Mouse (Mus musculus) bone marrow, adult 2 months (tissue): ENCODE measurements at regions not wholly inside any gene's neighbourhood (a gene's known extent, or its start where the extent isn't known, plus 50 kb on each side); places are given as distances from the start of the nearest gene placed in this dataset.

Experiments
- H3K27ac ChIP-seq: fragments of 200-500 bp; 2 replicates; pipeline ENCODE4 v1.5.1; 2012; ENCODE audit warnings: low read depth, mild to moderate bottlenecking, control low read depth, inconsistent platforms, low read length; ENCODE audit not compliant: control insufficient read depth, poor library complexity, insufficient read depth
- H3K4me1 ChIP-seq: fragments of 200-500 bp; 2 replicates; pipeline ENCODE4 v1.6.1; 2011; ENCODE audit warnings: low read length; ENCODE audit not compliant: control insufficient read depth, insufficient read depth
- H3K4me3 ChIP-seq: fragments of 200-500 bp; replicated peaks from 2 replicates; pipeline ENCODE3; 2011; ENCODE audit warnings: mild to moderate bottlenecking, low read depth, low read length, control low read depth; ENCODE audit not compliant: control insufficient read depth
- CTCF ChIP-seq: fragments of 200-500 bp; IDR thresholded peaks from 2 replicates; pipeline ENCODE4 v1.5.1; 2011; ENCODE audit warnings: low read length, control low read depth; ENCODE audit not compliant: control insufficient read depth, insufficient read depth
- POLR2A ChIP-seq: fragments of 200-500 bp; IDR thresholded peaks from 2 replicates; pipeline ENCODE4 v1.6.1; 2011; ENCODE audit warnings: low read depth, mild to moderate bottlenecking, control low read depth, low read length, borderline replicate concordance; ENCODE audit not compliant: control insufficient read depth
- WGBS: fragments of 180-500 bp; shearing (Covaris S2); methylation state at CpG from one replicate; pipeline ENCODE4 v1.1.7; 2018; 5-methylcytosine and 5-hydroxymethylcytosine counted together

DNA sequence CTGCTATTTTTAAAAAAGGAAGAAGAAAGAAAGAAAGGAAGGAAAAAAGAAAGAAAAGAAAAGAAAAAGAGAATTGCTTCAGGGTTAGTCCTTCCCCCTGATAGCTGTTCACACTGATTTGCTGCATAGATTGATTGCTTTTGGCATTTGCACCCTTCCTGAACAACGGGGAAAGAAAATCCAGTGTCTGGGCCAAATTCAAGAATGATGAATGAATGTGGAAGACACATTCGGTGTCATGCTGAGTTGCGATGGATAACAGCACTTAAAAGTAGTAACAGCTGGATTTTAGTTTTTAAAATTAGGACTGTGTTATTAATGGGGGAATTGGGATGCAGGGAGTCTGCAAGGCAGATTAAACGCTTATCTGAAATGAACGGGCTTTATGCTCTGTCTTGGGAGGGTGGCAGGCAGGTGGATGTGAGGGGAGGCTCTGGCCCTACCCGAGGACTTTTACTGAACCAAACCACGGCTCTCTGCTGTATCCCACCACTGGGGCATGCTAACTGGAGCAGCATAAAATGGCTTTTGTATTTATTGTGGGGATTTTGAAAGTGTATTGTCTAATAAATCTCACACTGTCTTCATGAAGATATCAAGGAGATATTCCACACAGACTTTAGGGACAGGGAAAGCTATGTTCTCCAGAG lies 114.4 kb downstream of the Lca5 start:
- TF ChIP-seq CTCF (no peak), POLR2A (no peak)
- 40% methylated on average over 7 of the region's 7 CpGs for WGBS
- no peak overlapping the region for H3K27ac ChIP-seq
- H3K4me1 ChIP-seq = no peaks in the 10 kb centered on the region
- no peak overlapping the region for H3K4me3 ChIP-seq

- TF ChIP-seq CTCF (no peak), POLR2A (no peak)
- WGBS = 23% methylated on average over 6 of the region's 6 CpGs
- Histone ChIP-seq H3K27ac (no peak overlapping the region), H3K4me3 (no peak overlapping the region), H3K4me1 (peaks cover under 1% of the 10 kb centered on the region; the same call in 1 of the 2 replicates)
Measured at GRCm38 (mm10) chr9:83325910-83326309, 115.0 kb downstream of the Lca5 start.

DNA sequence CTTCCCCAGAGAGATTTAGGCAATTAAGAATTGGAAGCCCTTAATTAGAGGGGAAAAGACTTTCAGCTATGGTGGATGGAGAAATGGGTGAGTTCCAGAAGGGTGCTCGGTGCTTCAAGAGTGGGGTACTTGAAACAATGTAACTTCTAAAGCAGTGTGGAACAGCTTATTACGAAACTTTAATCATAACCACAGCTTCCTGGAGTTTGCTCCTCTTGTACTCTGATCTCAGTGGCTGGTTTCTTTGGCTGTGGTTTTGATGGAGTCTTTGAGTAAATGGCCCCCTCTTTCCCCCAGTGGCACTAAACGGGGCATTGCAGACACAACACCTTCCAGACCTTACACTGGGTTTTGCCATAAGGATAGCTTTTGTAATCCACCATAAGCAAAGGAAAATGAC lies 116.6 kb downstream of the Lca5 start:
- WGBS = 3% methylated on average over 3 of the region's 3 CpGs
- H3K4me3 ChIP-seq = no peak overlapping the region
- H3K27ac ChIP-seq = no peak overlapping the region
- H3K4me1 ChIP-seq = peaks cover 1% of the 10 kb centered on the region
- TF ChIP-seq CTCF = no peak

DNA sequence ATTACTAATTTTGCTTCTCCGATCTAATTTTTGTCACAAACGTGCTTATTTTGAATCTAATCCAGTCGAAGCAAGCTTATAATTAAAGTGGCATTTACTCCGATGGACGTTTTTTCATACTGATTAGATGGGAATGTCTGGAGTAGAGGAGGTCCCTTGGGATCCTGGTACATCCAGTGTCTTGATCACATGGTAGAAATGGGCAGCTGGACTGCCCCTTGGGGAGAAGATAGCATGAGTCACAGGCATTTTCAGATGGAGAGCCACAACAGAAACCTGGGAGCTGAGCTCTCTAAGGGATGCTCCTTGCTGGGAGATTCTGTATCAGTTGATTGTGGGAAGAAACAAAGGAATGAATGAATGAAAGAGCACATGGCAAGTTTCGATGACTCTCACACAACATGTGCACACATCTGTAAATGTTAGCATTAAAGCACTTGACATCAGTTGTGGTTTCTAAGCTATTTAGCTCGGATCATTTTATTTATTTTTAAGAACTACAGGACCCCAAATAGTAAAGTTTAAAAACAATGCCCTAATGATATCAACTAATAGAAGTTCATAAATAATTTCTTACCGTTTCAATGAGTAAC lies 117.8 kb downstream of the Lca5 start:
- 75% methylated on average over 8 of the region's 8 CpGs for WGBS
- TF ChIP-seq POLR2A (no peak), CTCF (no peak)
- H3K27ac ChIP-seq = no peak overlapping the region
- H3K4me3 ChIP-seq = no peak overlapping the region
- H3K4me1 ChIP-seq = peaks cover 1% of the 10 kb centered on the region

- TF ChIP-seq CTCF (no peak), POLR2A (no peak)
- H3K4me3 ChIP-seq = no peak overlapping the region
- H3K4me1 ChIP-seq = peaks cover 1% of the 10 kb centered on the region
- no peak overlapping the region for H3K27ac ChIP-seq
Measured at GRCm38 (mm10) chr9:83321793-83322192, 119.1 kb downstream of the Lca5 start.

- WGBS = 74% methylated on average over 4 of the region's 4 CpGs
Measured at GRCm38 (mm10) chr9:83320834-83321233, 120.1 kb downstream of the Lca5 start.

GRCm38 (mm10) chr9:83316818-83317162 lies 124.1 kb downstream of the Lca5 start:
- 81% methylated on average over 2 of the region's 2 CpGs for WGBS
- Histone ChIP-seq H3K4me1 (peaks cover 1% of the 10 kb centered on the region), H3K4me3 (no peak overlapping the region), H3K27ac (no peak overlapping the region)
- no peak for TF ChIP-seq POLR2A
- TF ChIP-seq CTCF = no peak

More at GRCm38 (mm10) chr9:83320834-83321233, 120.1 kb downstream of the Lca5 start:
- Histone ChIP-seq H3K27ac (no peak overlapping the region), H3K4me1 (peaks cover 1% of the 10 kb centered on the region), H3K4me3 (no peak overlapping the region)
- TF ChIP-seq CTCF = no peak
- no peak for TF ChIP-seq POLR2A

- peaks cover 1% of the 10 kb centered on the region for H3K4me1 ChIP-seq
- H3K27ac ChIP-seq = no peak overlapping the region
- no peak overlapping the region for H3K4me3 ChIP-seq
- WGBS = 70% methylated on average over 10 of the region's 10 CpGs
- TF ChIP-seq POLR2A = no peak
- no peak for TF ChIP-seq CTCF
Measured at GRCm38 (mm10) chr9:83315941-83316817, 124.7 kb downstream of the Lca5 start.

DNA sequence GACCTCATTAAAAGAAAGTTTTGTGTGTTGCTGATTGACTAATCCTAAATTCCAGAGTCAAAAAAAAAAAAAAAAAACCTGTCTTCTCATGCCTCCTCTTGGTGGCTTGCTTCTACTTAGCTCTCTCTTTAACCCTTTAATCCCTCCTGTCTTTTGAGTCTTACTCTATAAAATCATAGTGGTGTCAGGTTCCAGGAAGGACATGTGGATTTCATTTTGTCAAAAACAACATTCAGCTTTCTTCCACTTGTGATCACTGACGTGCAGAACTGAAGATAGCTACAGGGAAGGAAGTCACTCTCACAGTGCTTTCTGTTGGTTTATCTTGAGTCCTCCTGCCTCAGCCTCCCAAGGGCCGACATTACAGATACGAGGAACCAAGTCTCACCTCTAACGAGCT lies 132.2 kb downstream of the Lca5 start:
- Histone ChIP-seq H3K4me3 (no peak overlapping the region), H3K4me1 (no peaks in the 10 kb centered on the region; the same call in 1 of the 2 replicates), H3K27ac (no peak overlapping the region)
- TF ChIP-seq CTCF (no peak), POLR2A (no peak)
- WGBS = 63% methylated on average over 4 of the region's 4 CpGs
